Mouse (Mus musculus) cortical plate, adult 2 months (tissue): ENCODE measurements around the gene Chn1.

Experiments
- CTCF ChIP-seq: fragments of 200-500 bp; IDR thresholded peaks from 2 replicates; pipeline ENCODE4 v1.5.1; 2011; ENCODE audit warnings: mild to moderate bottlenecking, control low read depth, low read length; ENCODE audit not compliant: insufficient read depth; ENCODE audit errors: extremely low read depth
- POLR2A ChIP-seq: fragments of 200-500 bp; IDR thresholded peaks from 2 replicates; pipeline ENCODE4 v1.6.1; 2011; ENCODE audit warnings: mild to moderate bottlenecking, low read length, control low read depth; ENCODE audit not compliant: insufficient read depth; ENCODE audit errors: extremely low read depth

DNA sequence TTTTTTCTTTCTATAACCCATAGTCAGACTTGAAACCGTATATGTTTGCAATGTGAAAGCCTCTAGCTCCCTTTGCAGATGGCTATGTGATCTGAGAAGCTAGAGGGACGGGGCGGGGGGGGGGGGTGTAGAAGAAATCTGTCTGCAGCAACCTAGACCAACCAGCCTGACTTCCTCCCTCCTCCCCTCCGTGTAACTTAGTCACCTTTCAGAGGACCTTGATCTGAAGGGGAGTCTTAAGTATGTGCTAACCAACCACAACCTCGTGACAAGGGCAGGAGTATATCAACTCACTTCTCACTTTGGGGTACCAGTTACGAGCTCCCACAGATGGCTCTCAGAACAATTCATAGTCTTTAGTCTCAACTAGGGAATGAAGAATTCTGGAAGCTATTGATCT is 166.8 kb downstream of the Chn1 start:
- TF ChIP-seq POLR2A: 0 out of 2 replicates have a peak, but pooled peaks have one; percentile 5
- no peak for TF ChIP-seq CTCF
